Mouse (Mus musculus): ENCODE data around the gene Lhb.

- TF ChIP-seq MAFK (IDR thresholded peaks at IDR 0.05; ENCODE audit: insufficient read depth, low read depth, low read length) (no peak), CHD2 (IDR thresholded peaks at IDR 0.05; ENCODE audit: low read depth, low read length) (no peak)
These were observed 50.2 kb downstream of the Lhb start for GRCm38 (mm10) chr7:45470869-45471268.
